Mouse (Mus musculus) testis, adult 2 months (tissue): Measurements from ENCODE around the gene Prdm15.

Experiments used
- CTCF ChIP-seq: fragments of 200-500 bp; IDR thresholded peaks from 2 replicates; pipeline ENCODE4 v1.5.1; 2012; ENCODE audit warnings: low read depth, mild to moderate bottlenecking, inconsistent platforms, low read length, moderate library complexity; ENCODE audit not compliant: control insufficient read depth, insufficient read depth, insufficient replicate concordance
- POLR2A ChIP-seq: fragments of 200-500 bp; IDR thresholded peaks from 2 replicates; pipeline ENCODE4 v1.6.1; 2012; ENCODE audit warnings: low read depth, mild to moderate bottlenecking, inconsistent platforms, low read length, moderate library complexity; ENCODE audit not compliant: control insufficient read depth

GRCm38 (mm10) chr16:97805646-97806045 is 46.0 kb downstream of the Prdm15 start:
- TF ChIP-seq POLR2A (no peak), CTCF (no peak)
